Mouse (Mus musculus): ENCODE measurements around the gene BC030867. TPM values are rescaled to one million over a fixed set of nuclear protein-coding genes. Genes with fewer than 3 reads are reported as not detected.

BC030867 gene
- 21.2 and 24.6 TPM in 2 replicates for polyA plus RNA-seq (2015; fragmentation: Nextera tagmentation; extraction: Ambion mirVana)

DNA sequence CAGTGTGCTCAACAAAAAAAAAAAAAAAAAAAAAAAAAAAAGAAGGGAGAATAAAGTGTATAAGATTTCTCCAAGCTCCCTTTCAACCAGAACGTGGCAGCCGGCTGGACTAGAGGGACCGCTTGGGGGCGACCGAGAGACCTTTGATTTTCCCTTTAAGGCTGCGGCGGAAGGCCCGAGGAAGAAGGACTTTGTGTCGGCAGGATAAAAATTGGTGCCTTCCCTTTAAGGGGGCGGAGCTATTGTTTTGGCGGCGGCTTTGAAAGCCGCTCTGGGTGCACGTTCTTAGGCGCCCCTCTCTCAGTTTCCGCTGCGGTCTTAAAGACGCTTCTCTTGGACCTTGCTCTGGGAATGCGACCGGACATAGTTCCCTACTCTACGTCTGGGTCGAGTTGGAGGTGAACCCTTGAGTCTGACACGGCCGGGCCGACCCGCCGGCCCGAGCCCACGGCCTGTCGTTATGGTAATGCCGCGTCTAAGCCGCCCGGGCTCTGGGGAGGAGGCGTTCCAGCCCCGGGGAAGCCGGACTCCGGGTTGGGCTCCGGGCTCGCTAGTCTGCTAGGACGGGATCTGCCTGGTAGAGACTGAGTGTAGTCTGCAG, at the start of gene BC030867:
Gene BC030867 (plus strand): TSS at position 253 of the 601 bp plus-strand sequence.
- Histone ChIP-seq H3K4me2 (replicated peaks; ENCODE audit: low read depth, low read length) (peak within 1 kb of the TSS; percentile 80), H3K4me3 (ENCODE audit: low read length) (peak within 1 kb of the TSS; percentile 82), H3K9ac (replicated peaks; ENCODE audit: low read length) (peak within 1 kb of the TSS; percentile 76), H3K36me3 (ENCODE audit: insufficient read depth, low read length) (0 out of 2 replicates have a peak, but pooled peaks cover 3% of the 10 kb centered on the region), H3K9me3 (ENCODE audit: low read length) (no peaks in the 10 kb centered on the region), H3K27ac (ENCODE audit: low read length) (peak within 1 kb of the TSS; percentile 74), H3K27me3 (ENCODE audit: insufficient read depth, low read length) (0 out of 2 replicates have a peak, but pooled peaks cover 3% of the 10 kb centered on the region), H3K4me1 (ENCODE audit: insufficient read depth, low read length) (peaks cover 25% of the 10 kb centered on the region)
- under 1% methylated on average over 41 of the region's 41 CpGs for WGBS
- peak; percentile 78 for ATAC-seq (ENCODE audit: low FRiP score, low TSS enrichment)

DNA sequence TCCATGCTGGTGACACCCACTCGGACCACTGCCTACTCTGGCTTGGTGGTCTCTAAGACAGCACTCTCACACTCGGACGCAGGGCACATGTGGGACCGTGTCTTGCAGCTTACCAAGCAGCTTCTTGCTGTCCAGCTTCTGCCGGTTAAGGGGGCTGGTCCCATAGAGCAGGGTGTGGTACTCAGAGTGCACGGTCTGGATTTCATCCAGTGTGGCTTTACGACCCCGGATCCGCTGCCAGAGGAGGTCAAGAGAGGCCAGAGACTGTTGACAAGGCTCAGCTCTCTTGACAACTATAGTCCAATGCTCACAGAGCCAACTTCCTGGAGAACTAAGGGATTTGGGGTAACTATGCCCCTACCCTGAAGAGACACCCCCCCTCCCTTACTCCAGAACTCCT, 48.8 kb upstream of the BC030867 start:
- H3K27me3 ChIP-seq (ENCODE audit: insufficient read depth, low read length) = no peaks in the 10 kb centered on the region
- no peak for ATAC-seq (ENCODE audit: low FRiP score, low TSS enrichment)
- WGBS = 34% methylated on average over 9 of the region's 9 CpGs

DNA sequence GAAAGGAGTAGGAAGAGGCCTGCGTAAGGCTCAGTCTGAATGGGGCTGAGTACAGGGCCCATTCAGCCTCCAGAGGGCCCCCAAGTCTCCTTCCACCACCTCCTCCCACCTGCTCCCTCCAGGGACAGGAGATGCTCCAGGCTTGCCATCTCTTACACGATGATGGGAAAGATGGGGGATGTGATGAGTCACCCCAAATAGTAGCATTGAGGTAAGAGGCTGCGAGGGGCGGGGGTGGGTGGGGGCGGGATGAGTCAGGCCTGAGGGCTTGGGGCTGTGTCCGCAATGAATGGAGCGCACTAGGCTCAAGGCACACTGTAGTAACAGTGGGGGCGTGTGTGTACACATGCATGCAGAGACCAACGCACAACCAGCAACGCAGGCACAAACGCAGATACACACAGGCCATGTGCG, 47.3 kb upstream of the BC030867 start:
- no peak overlapping the region for H3K9ac ChIP-seq (replicated peaks; ENCODE audit: low read length)
- no peak overlapping the region for H3K4me3 ChIP-seq (ENCODE audit: low read length)
- no peaks in the 10 kb centered on the region for H3K4me1 ChIP-seq (ENCODE audit: insufficient read depth, low read length)
- H3K27me3 ChIP-seq (ENCODE audit: insufficient read depth, low read length) = no peaks in the 10 kb centered on the region
- WGBS = 78% methylated on average over 12 of the region's 12 CpGs
- H3K9me3 ChIP-seq (ENCODE audit: low read length) = no peaks in the 10 kb centered on the region
- ATAC-seq (ENCODE audit: low FRiP score, low TSS enrichment) = no peak
- H3K36me3 ChIP-seq (ENCODE audit: insufficient read depth, low read length) = peaks cover 49% of the 10 kb centered on the region
- H3K27ac ChIP-seq (ENCODE audit: low read length) = no peak overlapping the region
- H3K4me2 ChIP-seq (replicated peaks; ENCODE audit: low read depth, low read length) = no peak overlapping the region

More for the DNA sequence above, 48.8 kb upstream of the BC030867 start:
- Histone ChIP-seq H3K9me3 (ENCODE audit: low read length) (no peaks in the 10 kb centered on the region), H3K4me1 (ENCODE audit: insufficient read depth, low read length) (no peaks in the 10 kb centered on the region), H3K27ac (ENCODE audit: low read length) (no peak overlapping the region), H3K4me2 (replicated peaks; ENCODE audit: low read depth, low read length) (no peak overlapping the region), H3K4me3 (ENCODE audit: low read length) (no peak overlapping the region), H3K36me3 (ENCODE audit: insufficient read depth, low read length) (peaks cover 56% of the 10 kb centered on the region), H3K9ac (replicated peaks; ENCODE audit: low read length) (no peak overlapping the region)

DNA sequence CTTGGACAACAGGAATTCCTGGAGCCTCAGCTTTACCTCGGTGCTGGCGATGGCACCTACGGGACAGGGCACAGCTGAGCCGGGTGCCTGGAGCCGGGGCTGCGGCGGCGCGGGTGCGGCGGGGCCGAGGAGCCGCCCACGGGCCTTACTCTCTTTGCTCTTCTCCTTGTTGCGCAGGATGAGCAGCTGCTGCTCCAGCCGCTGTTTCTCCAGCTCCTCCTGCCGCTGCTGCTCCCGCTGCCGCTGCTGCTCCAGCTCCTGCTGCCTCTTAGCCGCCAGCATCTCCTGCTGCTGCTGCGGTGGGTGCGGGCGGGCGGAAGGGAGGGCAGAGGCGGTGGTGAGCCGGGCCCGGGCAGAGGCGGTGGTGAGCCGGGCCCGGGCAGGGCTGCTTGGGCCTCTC, 42.2 kb upstream of the BC030867 start:
- Histone ChIP-seq H3K36me3 (ENCODE audit: insufficient read depth, low read length) (peaks cover 27% of the 10 kb centered on the region), H3K9ac (replicated peaks; ENCODE audit: low read length) (no peak overlapping the region), H3K9me3 (ENCODE audit: low read length) (no peaks in the 10 kb centered on the region), H3K4me1 (ENCODE audit: insufficient read depth, low read length) (peaks cover 34% of the 10 kb centered on the region), H3K27ac (ENCODE audit: low read length) (no peak overlapping the region), H3K4me2 (replicated peaks; ENCODE audit: low read depth, low read length) (no peak overlapping the region), H3K27me3 (ENCODE audit: insufficient read depth, low read length) (no peaks in the 10 kb centered on the region), H3K4me3 (ENCODE audit: low read length) (no peak overlapping the region)
- 67% methylated on average over 30 of the region's 30 CpGs for WGBS
- no peak for ATAC-seq (ENCODE audit: low FRiP score, low TSS enrichment)

GRCm38 (mm10) chr11:102207825-102208777, 40.6 kb upstream of the BC030867 start:
- WGBS = 50% methylated on average over 11 of the region's 11 CpGs
- H3K9me3 ChIP-seq (ENCODE audit: low read length) = no peaks in the 10 kb centered on the region
- no peaks in the 10 kb centered on the region for H3K27me3 ChIP-seq (ENCODE audit: insufficient read depth, low read length)
- no peak overlapping the region for H3K9ac ChIP-seq (replicated peaks; ENCODE audit: low read length)
- peak overlapping the region; percentile 51; the same call in 1 of the 2 replicates for H3K27ac ChIP-seq (ENCODE audit: low read length)
- no peak overlapping the region for H3K4me3 ChIP-seq (ENCODE audit: low read length)
- ATAC-seq (ENCODE audit: low FRiP score, low TSS enrichment) = no peak; the same call in 1 of the 2 replicates
- peaks cover 43% of the 10 kb centered on the region for H3K4me1 ChIP-seq (ENCODE audit: insufficient read depth, low read length)
- peak overlapping the region; percentile 26; the same call in 1 of the 2 replicates for H3K4me2 ChIP-seq (replicated peaks; ENCODE audit: low read depth, low read length)
- H3K36me3 ChIP-seq (ENCODE audit: insufficient read depth, low read length) = peaks cover 17% of the 10 kb centered on the region; the same call in 1 of the 2 replicates

- Histone ChIP-seq H3K4me1 (ENCODE audit: insufficient read depth, low read length) (peaks cover 44% of the 10 kb centered on the region), H3K27me3 (ENCODE audit: insufficient read depth, low read length) (no peaks in the 10 kb centered on the region), H3K27ac (ENCODE audit: low read length) (no peak overlapping the region), H3K36me3 (ENCODE audit: insufficient read depth, low read length) (peaks cover 16% of the 10 kb centered on the region; the same call in 1 of the 2 replicates), H3K4me2 (replicated peaks; ENCODE audit: low read depth, low read length) (no peak overlapping the region), H3K9ac (replicated peaks; ENCODE audit: low read length) (no peak overlapping the region; the same call in 1 of the 2 replicates), H3K9me3 (ENCODE audit: low read length) (no peaks in the 10 kb centered on the region), H3K4me3 (ENCODE audit: low read length) (no peak overlapping the region)
- WGBS = 56% methylated on average over 3 of the region's 4 CpGs
- no peak for ATAC-seq (ENCODE audit: low FRiP score, low TSS enrichment)
Observed at GRCm38 (mm10) chr11:102208846-102209245, 39.8 kb upstream of the BC030867 start.

GRCm38 (mm10) chr11:102209742-102210141, 38.9 kb upstream of the BC030867 start:
- 35% methylated on average over 2 of the region's 2 CpGs for WGBS
- Histone ChIP-seq H3K9me3 (ENCODE audit: low read length) (no peaks in the 10 kb centered on the region), H3K4me1 (ENCODE audit: insufficient read depth, low read length) (peaks cover 53% of the 10 kb centered on the region), H3K27me3 (ENCODE audit: insufficient read depth, low read length) (no peaks in the 10 kb centered on the region), H3K4me3 (ENCODE audit: low read length) (no peak overlapping the region), H3K4me2 (replicated peaks; ENCODE audit: low read depth, low read length) (no peak overlapping the region), H3K9ac (replicated peaks; ENCODE audit: low read length) (no peak overlapping the region), H3K36me3 (ENCODE audit: insufficient read depth, low read length) (peaks cover 9% of the 10 kb centered on the region; the same call in 1 of the 2 replicates), H3K27ac (ENCODE audit: low read length) (no peak overlapping the region)
- no peak for ATAC-seq (ENCODE audit: low FRiP score, low TSS enrichment)

GRCm38 (mm10) chr11:102210185-102210584, 38.5 kb upstream of the BC030867 start:
- Histone ChIP-seq H3K4me3 (ENCODE audit: low read length) (no peak overlapping the region), H3K27ac (ENCODE audit: low read length) (no peak overlapping the region), H3K36me3 (ENCODE audit: insufficient read depth, low read length) (peaks cover 9% of the 10 kb centered on the region; the same call in 1 of the 2 replicates), H3K4me1 (ENCODE audit: insufficient read depth, low read length) (peaks cover 58% of the 10 kb centered on the region), H3K27me3 (ENCODE audit: insufficient read depth, low read length) (no peaks in the 10 kb centered on the region), H3K9me3 (ENCODE audit: low read length) (no peaks in the 10 kb centered on the region), H3K4me2 (replicated peaks; ENCODE audit: low read depth, low read length) (no peak overlapping the region), H3K9ac (replicated peaks; ENCODE audit: low read length) (no peak overlapping the region)
- ATAC-seq (ENCODE audit: low FRiP score, low TSS enrichment) = no peak
- WGBS = 65% methylated on average over 3 of the region's 3 CpGs

DNA sequence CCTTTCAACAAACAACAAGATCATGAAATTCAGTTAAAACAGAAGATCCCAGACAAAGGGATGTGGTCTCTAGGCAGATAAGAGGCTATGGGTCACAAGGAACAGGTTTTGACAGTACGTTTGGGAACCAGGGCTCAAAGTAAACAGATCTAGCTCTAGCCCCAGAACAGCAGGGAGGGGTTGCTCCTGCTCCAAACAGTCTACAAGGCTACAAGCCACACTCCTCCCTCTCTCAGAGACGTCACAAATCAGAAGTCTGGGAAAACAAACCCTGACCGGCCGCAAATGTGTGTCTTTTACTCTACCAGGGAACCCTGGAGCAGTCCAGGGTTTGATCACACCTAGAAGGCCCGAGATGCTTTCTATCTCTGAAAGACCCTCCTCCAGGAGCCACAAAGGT, 37.7 kb upstream of the BC030867 start:
- Histone ChIP-seq H3K4me3 (ENCODE audit: low read length) (no peak overlapping the region), H3K9me3 (ENCODE audit: low read length) (no peaks in the 10 kb centered on the region), H3K9ac (replicated peaks; ENCODE audit: low read length) (no peak overlapping the region), H3K4me2 (replicated peaks; ENCODE audit: low read depth, low read length) (no peak overlapping the region), H3K36me3 (ENCODE audit: insufficient read depth, low read length) (peaks cover 8% of the 10 kb centered on the region; the same call in 1 of the 2 replicates), H3K27ac (ENCODE audit: low read length) (no peak overlapping the region), H3K27me3 (ENCODE audit: insufficient read depth, low read length) (no peaks in the 10 kb centered on the region), H3K4me1 (ENCODE audit: insufficient read depth, low read length) (peaks cover 66% of the 10 kb centered on the region)
- WGBS = 31% methylated on average over 5 of the region's 5 CpGs
- ATAC-seq (ENCODE audit: low FRiP score, low TSS enrichment) = no peak

Data from kidney, embryonic 16.5 days (tissue).